Mouse (Mus musculus) kidney, adult 2 months (tissue): ENCODE measurements at regions not wholly inside any gene's neighbourhood (a gene's known extent, or its start where the extent isn't known, plus 50 kb on each side); places are given as distances from the start of the nearest gene placed in this dataset.

Source experiments
- DNase-seq: peaks from one replicate; pipeline ENCODE4 v3.0.0; 2021
- H3K27ac ChIP-seq: fragments of 200-500 bp; 2 replicates; pipeline ENCODE4 v1.5.1; 2012; ENCODE audit warnings: low read depth, low read length, control low read depth, inconsistent platforms; ENCODE audit not compliant: insufficient read depth
- H3K27me3 ChIP-seq: fragments of 200-500 bp; replicated peaks from 2 replicates; pipeline ENCODE4 v1.6.1; 2012; ENCODE audit warnings: mild to moderate bottlenecking, moderate library complexity, low read length, inconsistent platforms; ENCODE audit not compliant: control insufficient read depth, insufficient read depth
- H3K36me3 ChIP-seq: fragments of 200-500 bp; 2 replicates; pipeline ENCODE4 v1.6.1; 2012; ENCODE audit warnings: mild to moderate bottlenecking, moderate library complexity, low read length, inconsistent platforms; ENCODE audit not compliant: control insufficient read depth, insufficient read depth
- H3K4me1 ChIP-seq: fragments of 200-500 bp; 2 replicates; pipeline ENCODE4 v1.6.1; 2011; ENCODE audit warnings: low read length; ENCODE audit not compliant: control insufficient read depth, insufficient read depth
- H3K4me3 ChIP-seq: fragments of 200-500 bp; 2 replicates; pipeline ENCODE4 v1.5.1; 2011; ENCODE audit warnings: mild to moderate bottlenecking, low read depth, low read length, control low read depth; ENCODE audit not compliant: insufficient read depth
- CTCF ChIP-seq: fragments of 200-500 bp; conservative IDR thresholded peaks from 2 replicates; pipeline ENCODE4 v1.5.1; 2011; ENCODE audit warnings: low read depth, mild to moderate bottlenecking, control low read depth, low read length, moderate library complexity, mixed read lengths; ENCODE audit not compliant: insufficient read depth, insufficient read length
- POLR2A ChIP-seq: fragments of 200-500 bp; IDR thresholded peaks from one replicate; pipeline ENCODE4 v1.6.1; 2011; ENCODE audit warnings: low read depth, low read length, control low read depth
- WGBS: fragments of 180-500 bp; shearing (Covaris S2); methylation state at CpG from one replicate; pipeline ENCODE4 v1.1.7; 2018; 5-methylcytosine and 5-hydroxymethylcytosine counted together

DNA sequence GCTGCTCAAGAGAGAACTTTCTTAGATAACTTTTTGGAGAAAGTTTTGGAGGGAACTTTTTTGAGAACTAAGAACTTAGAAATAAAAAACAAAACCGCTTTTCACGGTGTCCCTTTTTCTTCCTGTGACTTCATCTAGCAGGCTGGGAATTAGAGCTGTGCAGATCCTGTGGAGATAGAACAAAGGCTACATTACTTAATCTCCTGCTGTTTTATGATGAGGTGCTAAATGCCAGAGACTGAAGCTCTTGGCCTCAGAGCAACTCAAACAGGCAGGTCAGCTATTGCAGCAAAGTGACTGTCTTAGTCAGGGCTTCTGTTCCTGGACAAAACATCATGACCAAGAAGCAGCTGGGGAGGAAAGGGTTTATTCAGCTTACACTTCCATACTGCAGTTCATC is 157.3 kb downstream of the Pth2r start:
- Histone ChIP-seq H3K4me3 (no peak overlapping the region), H3K4me1 (no peaks in the 10 kb centered on the region), H3K36me3 (no peaks in the 10 kb centered on the region), H3K27ac (no peak overlapping the region), H3K27me3 (no peaks in the 10 kb centered on the region)
- 84% methylated on average over 2 of the region's 2 CpGs for WGBS
- DNase-seq: no peak
- TF ChIP-seq CTCF: no peak
- no peak for TF ChIP-seq POLR2A

- Histone ChIP-seq H3K4me1 (no peaks in the 10 kb centered on the region), H3K27ac (peak overlapping the region; percentile 70; the same call in 1 of the 2 replicates), H3K36me3 (no peaks in the 10 kb centered on the region), H3K27me3 (no peaks in the 10 kb centered on the region), H3K4me3 (no peak overlapping the region)
- WGBS: 59% methylated on average over 3 of the region's 3 CpGs
- TF ChIP-seq POLR2A: no peak
- no peak for TF ChIP-seq CTCF
- DNase-seq: peak; percentile 67
Observed at GRCm38 (mm10) chr1:65440156-65440555, 158.3 kb downstream of the Pth2r start.
